Mouse (Mus musculus): ENCODE results near the gene C530008M17Rik.

GRCm38 (mm10) chr5:76762030-76762698 is 105.9 kb downstream of the C530008M17Rik start:
- TF ChIP-seq TAL1 (IDR thresholded peaks at IDR 0.05; ENCODE audit: low read length) (no peak), GATA1 (IDR thresholded peaks at IDR 0.05; ENCODE audit: low read length) (no peak)
